Mouse (Mus musculus) kidney, postnatal 25 days (tissue): Measurements from ENCODE around the gene Hormad1.
"Not testable (repeated sequence)": the region's sequence is repeated elsewhere in the genome, so short reads cannot be mapped to it uniquely, and the experiment has no call there.

Experiments
- DNase-seq, 2 experiments: peaks; one replicate each; pipeline ENCODE4 v3.0.0; 2021; ENCODE audit warnings: mixed read lengths in 2 of 2

The Hormad1 gene

DNA sequence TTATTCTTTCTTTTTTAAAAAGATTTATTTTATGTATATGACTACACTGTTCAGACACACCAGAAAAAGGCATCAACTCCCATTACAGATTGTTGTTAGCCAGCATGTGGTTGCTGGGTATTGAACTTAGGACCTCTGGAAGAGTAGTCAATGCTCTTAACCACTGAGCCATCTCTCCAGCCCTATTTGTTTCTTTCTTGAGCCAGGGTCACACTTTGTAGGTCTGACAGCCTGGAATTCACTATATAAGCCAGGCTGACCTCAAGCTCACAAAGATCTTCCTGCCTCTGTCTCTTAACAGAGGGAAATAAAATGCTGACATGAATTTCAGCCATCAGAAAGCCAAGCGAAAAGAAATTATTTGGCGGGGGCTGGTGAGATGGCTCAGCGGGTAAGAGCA lies 10.1 kb downstream of the Hormad1 start:
- DNase-seq = no peak

DNA sequence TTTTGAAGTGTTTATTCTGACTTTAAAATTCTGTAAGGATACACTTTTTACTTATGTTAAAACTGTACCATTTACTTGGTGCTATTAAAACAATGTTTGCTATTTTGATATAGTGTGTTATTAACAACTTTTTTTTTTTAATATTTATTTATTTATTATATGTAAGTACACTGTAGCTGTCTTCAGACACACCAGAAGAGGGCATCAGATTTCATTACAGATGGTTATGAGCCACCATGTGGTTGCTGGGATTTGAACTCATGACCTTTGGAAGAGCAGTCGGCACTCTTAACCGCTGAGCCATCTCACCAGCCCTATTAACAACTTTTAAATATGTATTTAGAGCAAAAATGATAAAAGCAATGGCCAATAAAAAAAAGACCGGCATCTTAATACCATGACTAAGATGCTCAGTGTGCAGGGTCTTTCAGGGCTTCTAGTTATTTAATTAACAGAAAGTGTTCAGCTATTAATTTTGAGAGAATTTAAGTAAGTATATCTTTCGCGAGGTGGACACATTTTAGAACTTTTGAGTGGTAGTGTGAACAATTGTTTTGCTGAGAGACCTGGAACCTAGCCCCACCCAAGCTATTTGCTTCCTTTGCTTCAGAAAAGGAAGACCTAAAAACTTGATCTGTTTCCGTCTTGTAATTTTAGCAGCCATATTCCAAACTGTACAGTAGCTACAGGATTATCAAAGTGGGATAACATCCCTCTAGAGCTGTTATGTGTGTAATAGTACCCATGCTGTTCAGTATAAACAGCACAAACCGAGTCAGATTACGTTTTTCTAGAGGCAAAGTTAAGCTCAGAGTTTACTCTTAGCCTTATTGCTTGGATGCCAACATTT lies 28.5 kb downstream of the Hormad1 start:
- DNase-seq = no peak

DNA sequence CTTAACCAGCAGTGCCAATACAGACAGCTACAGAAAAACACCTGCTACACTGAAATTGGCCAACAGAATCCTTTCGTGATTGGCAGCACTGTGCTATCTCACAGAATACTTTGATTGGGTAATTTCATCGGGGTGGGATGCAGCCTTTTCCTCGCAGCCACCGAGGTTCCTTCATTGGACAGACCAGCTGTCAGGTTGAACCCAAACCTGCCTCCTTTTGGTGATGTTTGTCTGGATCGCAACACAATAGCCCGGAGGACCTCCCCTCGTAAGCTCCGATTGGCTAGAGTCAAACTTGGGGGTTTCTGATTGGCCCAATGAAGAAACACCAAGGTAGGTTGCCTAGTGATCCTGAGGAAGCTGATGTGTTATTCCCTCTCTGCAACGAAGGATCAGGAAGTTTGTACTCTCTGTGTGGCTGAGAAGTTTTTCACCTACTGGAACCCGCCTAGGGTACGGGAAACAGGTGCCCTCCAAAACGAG lies 29.2 kb downstream of the Hormad1 start, which contains the start of gene Golph3l:
Gene Golph3l (plus strand): TSS at position 331 of the 483 bp plus-strand sequence.
- DNase-seq = peak; percentile 96 to 98

DNA sequence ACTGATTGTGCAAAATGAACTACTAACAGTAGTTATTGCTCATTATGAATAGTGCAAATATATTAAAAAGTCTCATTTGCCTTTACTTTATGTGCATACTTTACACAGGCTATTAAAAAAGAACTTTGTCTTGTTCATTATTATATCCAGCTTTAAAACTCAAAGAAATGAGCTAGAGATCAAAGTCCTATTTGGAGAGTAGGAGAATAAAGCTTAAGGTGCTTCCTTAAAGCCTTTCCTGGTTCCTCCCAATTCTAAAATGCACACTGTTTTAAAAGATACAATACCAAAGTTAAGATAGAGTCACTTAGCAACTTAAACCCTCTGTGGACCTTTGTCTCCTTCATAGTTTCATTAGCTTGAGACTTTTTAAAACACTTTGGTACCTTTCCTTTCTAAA lies 39.3 kb downstream of the Hormad1 start:
- no peak for DNase-seq

DNA sequence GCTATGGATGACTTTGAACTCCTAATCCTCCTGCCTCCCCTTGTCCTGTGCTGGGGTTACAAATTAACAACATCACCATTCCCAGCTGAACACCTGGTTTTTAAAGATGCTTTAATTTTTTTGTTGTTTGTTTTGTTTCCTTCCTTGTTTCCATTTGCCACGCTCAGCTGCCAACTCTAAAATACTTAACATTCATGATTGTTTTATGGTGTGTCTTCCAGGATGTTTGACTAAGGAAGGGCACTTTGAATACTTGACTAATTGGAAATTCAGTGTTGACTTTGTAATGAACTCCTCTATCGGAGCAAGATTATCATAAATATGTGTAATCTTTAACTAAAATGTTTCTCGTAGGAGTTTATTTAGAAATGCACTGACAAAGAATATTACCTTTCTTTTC lies 41.8 kb downstream of the Hormad1 start:
- DNase-seq = no peak

DNA sequence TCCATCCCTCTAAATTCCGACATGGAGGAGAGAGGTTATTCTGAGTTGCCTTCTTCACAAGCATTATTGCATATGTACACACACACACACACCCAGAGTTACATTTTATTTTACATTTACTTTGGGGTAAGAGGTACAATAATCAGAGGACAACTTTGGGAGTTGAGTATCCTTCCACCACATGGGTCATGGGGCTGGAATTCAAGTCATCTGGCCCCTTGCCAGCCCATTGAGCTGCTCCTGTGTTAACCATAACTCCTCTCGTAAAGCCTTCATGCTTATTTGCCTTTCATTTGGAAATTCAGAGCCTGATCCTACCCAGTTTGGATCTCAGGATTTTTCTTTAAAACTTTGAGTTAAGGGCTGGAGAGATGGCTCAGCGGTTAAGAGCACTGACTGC lies 46.6 kb downstream of the Hormad1 start:
- DNase-seq = peak in 1 of 2 experiments; percentile 61

DNA sequence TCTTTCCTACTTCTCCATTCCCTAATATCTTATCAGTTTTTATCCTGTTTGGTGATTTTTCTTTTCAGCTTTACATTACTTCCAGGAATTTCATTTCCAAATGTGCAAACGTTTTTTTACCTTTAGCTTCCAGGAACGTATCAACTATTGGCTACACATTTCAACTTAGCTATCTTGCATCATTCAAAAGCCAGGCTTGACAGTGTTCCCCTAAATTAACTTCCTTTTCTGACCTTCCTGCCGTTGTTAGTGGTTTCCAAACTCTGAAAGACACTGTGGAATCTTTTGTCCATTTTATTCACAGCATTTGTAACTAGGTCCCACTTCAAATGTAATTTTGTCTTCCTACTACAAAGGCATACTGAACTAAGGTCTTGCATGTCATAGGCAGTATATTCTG lies 49.7 kb downstream of the Hormad1 start:
- no peak for DNase-seq

DNA sequence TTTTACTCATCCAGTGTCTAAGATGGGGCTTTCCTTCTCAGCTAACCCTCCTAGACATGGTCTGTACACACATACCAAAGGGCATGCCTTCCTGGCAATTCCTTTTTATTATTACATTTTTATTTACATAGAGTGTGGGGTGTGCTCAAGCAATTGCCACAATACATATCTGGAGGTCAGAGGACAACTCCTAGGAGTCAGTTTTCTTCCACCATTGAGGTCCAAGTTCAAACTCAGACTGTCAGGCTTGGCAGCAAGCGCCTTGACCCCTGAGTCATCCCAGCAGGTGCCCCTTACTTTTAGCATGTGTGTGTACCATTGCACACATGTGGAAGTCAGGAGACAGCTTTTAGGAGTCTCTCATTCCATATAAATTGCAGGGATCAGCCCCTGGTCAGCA lies 54.5 kb downstream of the Hormad1 start:
- DNase-seq = no peak

DNA sequence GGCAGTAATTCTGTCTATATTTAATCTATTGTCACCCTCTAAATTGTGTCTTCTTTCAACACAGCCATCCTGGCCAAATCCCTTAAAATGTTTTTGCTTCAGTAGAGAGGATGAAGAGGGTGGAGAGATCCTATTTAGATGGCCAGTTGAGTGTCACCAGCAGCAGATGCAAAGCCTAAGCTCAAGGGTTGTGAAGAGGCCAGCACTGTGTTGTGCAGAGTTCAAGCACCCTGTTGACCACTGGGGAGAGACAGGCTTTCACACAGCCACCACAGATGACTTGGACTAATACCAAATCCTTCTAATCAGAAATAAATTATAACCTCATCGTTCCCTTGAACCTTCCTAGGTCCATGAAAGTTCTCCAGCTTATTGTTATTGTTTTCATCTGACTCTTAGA lies 59.0 kb downstream of the Hormad1 start:
- DNase-seq = no peak

DNA sequence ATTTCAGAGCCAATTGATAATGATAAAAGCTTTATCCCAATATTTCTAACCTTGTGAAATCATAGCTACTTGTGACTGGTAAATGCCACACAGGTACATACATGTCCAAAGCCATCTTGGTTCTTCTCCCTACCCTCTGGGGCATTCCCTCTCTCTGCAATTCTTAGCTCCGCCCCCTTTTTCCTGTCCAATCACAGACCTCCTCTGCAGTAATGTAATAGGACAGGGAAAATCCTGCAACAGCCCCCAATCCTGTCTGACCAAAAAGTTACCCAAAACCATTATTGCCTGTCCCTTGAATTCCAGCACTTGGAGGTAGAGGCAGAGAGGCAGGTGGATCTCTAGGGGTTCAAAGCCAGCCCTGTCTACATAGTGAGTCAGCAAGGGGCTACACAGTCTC lies 61.8 kb downstream of the Hormad1 start:
- no peak for DNase-seq

DNA sequence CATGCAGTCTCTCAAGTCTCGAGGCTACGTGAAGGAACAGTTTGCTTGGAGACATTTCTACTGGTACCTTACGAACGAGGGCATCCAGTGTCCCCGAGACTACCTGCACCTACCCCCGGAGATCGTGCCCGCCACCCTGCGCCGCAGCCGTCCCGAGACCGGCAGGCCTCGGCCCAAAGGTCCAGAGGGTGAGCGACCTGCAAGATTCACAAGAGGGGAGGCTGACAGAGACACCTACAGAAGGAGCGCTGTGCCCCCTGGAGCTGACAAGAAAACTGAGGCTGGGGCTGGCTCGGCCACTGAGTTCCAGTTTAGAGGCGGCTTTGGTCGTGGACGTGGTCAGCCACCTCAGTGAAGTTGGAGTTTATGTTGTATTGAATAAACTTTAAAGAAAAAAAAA lies 62.9 kb downstream of the Hormad1 start:
- not testable (repeated sequence) for DNase-seq

DNA sequence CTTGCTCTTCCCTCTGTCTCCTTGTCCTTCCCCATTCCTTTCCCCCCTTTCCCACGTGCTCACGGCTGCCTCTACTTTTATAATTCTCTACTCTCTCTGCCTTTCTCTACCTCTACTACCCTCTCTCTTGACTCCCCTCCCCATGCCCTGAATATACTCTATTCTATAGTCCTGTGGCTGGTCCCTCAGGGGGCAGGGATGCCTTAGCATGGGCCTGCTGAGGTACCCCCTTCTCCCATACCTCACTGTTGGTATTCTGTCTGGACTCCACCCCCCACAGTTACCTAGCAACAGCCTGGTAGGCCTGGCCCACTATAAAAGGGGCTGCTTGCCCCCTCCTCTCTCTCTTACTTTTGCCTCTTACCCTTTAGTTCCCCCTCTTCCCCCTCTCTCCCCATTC lies 64.1 kb downstream of the Hormad1 start:
- DNase-seq = no peak

DNA sequence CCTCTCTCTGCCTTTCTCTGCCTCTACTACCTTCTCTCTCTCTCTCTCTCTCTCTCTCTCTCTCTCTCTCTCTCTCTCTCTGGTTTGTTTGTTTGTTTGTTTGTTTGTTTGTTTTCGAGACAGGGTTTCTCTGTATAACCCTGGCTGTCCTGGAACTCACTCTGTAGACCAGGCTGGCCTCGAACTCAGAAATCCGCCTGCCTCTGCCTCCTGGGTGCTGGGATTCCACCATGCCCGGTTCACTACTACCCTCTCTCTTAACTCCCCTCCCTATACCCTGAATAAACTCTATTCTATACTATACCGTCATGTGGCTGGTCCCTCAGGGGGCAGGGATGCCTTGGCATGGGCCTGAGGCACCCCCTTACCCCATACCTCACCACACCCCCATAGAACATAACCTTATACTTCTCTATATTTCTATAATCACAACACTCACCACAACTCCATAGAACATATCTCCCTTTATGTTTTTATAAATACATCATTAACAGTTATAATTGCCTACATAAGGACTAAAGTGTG lies 64.6 kb downstream of the Hormad1 start:
- not testable (repeated sequence) for DNase-seq

DNA sequence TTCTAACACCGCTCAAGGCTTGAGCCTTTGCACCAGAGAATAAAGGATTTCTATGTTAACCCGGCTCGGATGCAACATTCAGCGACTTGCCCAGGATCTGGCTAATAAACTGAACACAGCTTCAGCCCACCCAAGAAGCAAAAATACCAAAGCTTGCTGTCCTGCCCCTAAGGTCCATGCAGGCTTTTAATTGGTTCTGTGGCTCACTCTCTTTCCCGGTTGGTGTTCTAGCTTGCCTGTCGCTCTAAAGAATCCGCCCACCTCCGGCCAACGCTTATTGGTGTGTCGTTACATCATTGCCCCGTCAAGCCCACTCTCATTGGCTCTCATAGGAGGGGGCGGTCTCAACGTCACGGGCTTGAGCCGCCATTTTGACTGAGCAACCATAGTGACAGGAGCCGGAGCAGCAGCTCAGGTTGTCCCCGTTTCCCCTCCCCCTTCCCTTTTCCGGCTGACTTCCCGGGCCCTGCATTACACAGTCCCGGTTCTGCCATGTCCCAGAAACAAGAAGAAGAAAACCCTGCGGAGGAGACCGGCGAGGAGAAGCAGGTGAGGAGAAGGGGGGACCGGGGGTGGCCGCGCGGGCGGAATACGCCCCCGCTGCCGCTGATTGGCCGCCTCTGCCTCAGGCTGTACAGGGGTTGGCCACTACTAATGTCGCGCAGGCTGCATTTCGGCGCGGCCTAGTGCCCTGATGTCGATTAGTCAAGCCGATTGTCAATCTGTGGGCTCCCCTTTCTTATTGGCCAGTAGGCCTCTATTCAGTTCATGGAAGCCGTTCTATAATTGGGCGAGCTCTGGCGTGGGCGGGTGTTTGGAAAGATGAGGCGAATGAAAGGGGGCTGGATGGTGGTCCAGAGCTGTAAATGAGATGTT lies 65.4 kb downstream of the Hormad1 start, which contains the start of gene Ensa:
Gene Ensa (plus strand): TSS at position 366 of the 876 bp plus-strand sequence.
- DNase-seq = peak; percentile 99

DNA sequence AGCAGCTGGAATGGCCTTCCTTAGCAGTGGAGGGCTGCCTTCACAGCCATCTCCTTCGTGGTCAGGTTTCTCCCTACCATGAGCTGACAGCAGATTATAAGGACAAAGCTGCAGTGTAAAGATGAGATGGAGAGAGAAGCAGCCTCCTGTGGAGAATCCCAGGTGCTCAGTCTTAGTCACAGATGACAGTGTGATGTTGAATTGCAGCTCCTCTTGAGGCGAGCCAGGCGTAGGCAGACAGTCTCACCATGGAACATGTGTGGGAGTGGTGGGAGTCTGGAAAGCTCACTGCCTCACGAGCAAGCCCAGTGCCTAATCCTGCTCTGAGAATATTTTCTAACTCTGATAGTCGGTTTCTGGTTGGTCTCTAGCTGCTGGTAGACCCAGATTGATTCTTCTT lies 68.3 kb downstream of the Hormad1 start:
- DNase-seq = no peak

DNA sequence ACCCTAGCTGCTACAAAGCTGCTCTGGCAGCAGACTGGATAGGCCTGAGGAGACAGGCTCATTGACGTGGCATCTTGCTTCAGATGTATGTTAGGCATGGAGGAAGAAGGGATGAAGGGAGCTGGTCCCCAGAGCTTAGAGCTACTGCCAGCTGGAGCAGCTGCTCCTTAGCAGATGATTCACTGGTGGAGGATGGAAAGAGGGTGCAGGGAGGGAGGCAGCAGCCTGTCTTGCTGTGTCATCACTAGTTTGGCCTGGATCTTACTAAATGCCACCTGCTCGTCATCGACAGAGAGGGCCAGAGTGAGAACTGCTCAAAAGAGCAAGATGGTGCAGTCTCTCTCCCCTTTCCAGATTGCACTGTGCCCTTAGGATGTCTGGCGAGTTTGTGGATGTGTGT lies 70.3 kb downstream of the Hormad1 start:
- DNase-seq = no peak

DNA sequence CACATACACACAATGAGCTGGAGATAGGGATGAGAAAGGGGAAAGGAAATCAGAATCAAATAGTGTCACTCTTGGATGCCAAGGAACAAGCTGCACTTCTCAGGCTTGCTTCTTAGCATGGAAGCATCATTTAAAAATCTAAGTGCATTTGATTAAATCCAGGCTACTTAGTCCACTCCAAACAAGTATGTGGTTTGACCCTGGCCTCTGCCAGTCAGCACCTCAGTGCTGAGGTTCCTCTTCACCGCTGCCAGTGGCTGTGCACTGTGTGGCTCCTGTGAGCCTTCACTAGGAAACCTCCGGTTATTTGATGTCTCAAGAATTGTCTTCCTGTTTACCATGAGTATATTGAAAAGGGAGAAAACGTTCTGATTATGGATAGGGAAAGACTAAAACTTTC lies 71.4 kb downstream of the Hormad1 start:
- DNase-seq = no peak

DNA sequence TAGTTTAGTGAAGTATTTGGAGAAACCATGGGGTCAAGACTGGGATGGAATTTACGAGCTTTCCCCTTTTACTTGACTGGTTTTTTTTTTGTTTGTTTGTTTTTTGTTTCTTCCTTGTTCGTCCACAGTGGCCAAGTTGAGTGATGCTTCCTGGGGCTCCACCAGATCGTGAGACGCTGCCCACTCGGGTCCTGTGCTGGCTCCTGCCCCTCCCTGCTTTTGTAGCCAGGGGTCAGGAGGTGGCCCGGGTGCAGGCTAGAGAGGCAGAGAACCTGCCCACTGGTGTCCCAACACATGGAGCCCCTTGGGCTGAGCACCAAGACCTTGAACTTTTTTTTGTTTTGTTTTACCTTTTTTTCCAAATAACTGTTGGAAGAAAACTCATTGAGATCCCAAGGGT lies 71.8 kb downstream of the Hormad1 start:
- DNase-seq = no peak

DNA sequence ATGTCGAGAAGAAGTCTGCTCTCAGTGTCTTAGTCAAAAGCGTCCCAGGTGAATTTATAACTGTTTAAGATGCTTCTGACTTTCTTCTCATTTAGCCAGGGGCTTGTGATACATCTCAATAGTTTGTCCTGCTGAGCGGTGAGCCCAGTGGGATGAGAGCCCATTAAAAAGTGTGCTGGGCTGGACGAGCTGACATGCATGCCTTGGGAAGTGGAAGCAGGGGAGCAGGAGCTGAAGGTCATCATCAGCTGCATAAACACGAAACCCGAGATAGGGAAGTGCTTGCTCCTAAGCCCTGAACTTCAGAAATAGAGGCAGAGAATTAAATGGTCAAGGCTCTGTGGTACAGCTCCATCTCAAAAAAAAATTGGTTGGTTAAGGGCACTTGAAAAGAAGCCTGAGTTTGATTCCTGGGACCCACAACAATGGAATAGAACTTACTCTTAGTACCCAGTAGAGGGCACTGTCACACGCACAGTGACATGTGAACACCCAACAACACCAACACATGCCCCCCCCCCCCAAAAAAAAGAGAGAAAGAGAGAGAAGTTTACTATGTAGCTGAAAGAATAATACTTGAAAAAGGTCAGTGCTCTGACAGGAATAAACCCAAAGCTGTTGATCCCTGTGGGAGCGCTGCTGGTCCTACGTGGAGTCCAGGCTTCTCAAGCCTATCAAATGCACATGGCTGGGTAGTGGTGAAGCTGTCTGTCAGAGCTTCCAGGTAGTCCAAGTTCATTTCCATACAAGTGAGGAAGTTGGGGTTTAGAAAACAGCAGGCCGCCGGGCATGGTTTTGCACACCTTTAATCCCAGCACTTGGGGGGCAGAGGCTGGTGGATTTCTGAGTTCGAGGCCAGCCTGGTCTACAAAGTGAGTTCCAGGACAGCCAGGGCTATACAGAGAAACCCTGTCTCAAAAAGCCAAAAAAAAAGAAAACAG lies 73.4 kb downstream of the Hormad1 start:
- DNase-seq = no peak

DNA sequence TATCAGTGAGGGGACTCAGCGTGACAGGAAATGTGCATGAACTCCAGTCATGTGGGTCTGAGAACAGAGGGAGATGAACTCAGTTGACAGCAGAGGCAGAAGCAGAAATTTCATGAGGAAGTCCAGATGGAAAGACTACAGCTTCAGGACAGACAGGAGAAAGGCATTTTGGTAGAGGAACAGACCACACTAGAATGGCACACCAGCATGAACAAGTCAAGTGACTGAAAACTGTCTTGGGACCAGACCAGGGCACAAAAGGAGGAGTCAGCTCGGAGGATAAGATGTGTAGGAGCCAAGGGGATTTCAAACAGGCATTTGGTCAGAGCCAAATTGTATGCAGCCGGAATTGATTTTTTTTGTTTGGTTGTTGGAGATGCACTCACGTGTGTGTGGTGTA lies 76.2 kb downstream of the Hormad1 start:
- no peak for DNase-seq

DNA sequence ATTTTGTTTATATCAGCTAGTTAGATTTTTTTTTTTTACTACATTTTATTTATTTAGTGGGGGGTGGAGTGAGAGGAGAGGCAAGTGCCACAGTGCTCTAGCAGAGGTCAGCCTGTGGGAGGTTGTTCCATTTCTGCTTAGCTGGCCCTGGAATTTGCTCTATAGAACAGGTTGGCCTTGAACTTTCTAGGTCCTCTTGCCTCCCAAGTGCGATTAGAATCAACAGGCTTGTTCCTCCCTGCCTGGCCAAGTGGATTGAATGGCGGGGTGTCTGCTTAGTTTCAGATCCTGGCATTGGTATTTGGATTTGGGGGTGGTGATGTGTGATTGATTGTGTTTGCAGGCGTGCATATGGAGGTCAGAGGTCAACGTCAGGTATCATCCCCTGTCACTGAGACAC lies 76.6 kb downstream of the Hormad1 start:
- peak; percentile 35 to 63 for DNase-seq
